Mouse (Mus musculus) lung, embryonic 14.5 days (tissue): ENCODE results near the gene Flot2. TPM values are rescaled to one million over a fixed set of nuclear protein-coding genes. Genes with fewer than 3 reads are reported as not detected.

Source experiments
- ATAC-seq: fragments of 200-750 bp; cut with Nextera tagmentation; 2 replicates; pipeline ENCODE4 v1.8.0; 2017; ENCODE audit warnings: mild to moderate bottlenecking, moderate TSS enrichment, moderate library complexity; ENCODE audit not compliant: insufficient read depth
- DNase-seq: peaks from one replicate; pipeline ENCODE4 v3.0.0-alpha.2; 2015
- H3K27ac ChIP-seq: fragments of 300-500 bp; sonication (generic); 2 replicates; pipeline ENCODE4 v1.5.1; 2014; ENCODE audit warnings: low read depth, mild to moderate bottlenecking, moderate library complexity
- H3K27me3 ChIP-seq: fragments of 300-500 bp; sonication (generic); 2 replicates; pipeline ENCODE4 v1.6.1; 2014; ENCODE audit warnings: low read length, control low read depth; ENCODE audit not compliant: insufficient read depth
- H3K36me3 ChIP-seq: fragments of 300-500 bp; sonication (generic); 2 replicates; pipeline ENCODE4 v1.6.1; 2014; ENCODE audit warnings: control low read depth; ENCODE audit not compliant: insufficient read depth
- H3K4me1 ChIP-seq: fragments of 300-500 bp; sonication (generic); 2 replicates; pipeline ENCODE4 v1.6.1; 2014; ENCODE audit warnings: antibody characterized with exemption, control low read depth; ENCODE audit not compliant: insufficient read depth
- H3K4me2 ChIP-seq: fragments of 300-500 bp; sonication (generic); 2 replicates; pipeline ENCODE4 v1.6.1; 2014; ENCODE audit warnings: mild to moderate bottlenecking
- H3K4me3 ChIP-seq: fragments of 300-500 bp; sonication (generic); 2 replicates; pipeline ENCODE4 v1.5.1; 2014; ENCODE audit warnings: low read depth, low read length
- H3K9ac ChIP-seq: fragments of 300-500 bp; sonication (generic); 2 replicates; pipeline ENCODE4 v1.6.1; 2014
- H3K9me3 ChIP-seq: fragments of 300-500 bp; sonication (generic); 2 replicates; pipeline ENCODE4 v1.6.1; 2016; ENCODE audit warnings: low read depth, low read length, control low read depth
- CTCF ChIP-seq: IDR thresholded peaks from 2 replicates; pipeline ENCODE4 v1.5.1; 2016; ENCODE audit warnings: antibody characterized with exemption, low read depth
- WGBS: fragments of 180-500 bp; shearing (Covaris S2); extraction: QIAGEN DNeasy Blood & Tissue Kit; methylation state at CpG from one replicate; pipeline ENCODE4 v1.1.7; 2014; 5-methylcytosine and 5-hydroxymethylcytosine counted together
- microRNA counts: library from miRNA; unstranded; fragments of <30 nt; microRNA quantifications from one replicate; lab custom pipeline; 2016
- microRNA-seq: library from miRNA; unstranded; fragments of <30 nt; microRNA quantifications from one replicate; pipeline ENCODE4, GENCODE M21; 2016; ENCODE audit warnings: borderline number of aligned reads
- polyA plus RNA-seq: library from polyadenylated mRNA; unstranded; fragments of >200 nt; fragmentation: Nextera tagmentation; extraction: Ambion mirVana; gene quantifications from 2 replicates; pipeline ENCODE4 v1.2.1, GENCODE M21; 2014

The Flot2 gene
- polyA plus RNA-seq, 1 experiment from 2014 or later, result 57.4 TPM

DNA sequence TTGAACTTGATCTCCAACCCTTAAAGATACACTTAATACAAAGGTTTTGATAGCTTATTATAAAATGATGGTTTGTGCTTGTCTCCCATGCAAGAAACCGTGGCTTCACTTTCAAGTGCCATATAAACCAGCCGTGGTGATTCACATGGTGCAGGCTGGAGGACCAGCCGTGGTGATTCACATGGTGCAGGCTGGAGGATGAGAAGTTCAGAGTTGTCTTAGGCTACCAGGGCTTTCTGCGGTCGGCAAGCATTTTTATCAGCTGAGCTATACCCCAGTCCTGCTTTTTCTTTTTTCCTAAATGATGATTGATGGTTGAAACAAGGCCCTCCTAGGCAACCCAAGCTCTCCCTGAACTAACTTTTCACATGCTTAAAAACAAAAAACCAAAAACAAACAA is 64.4 kb downstream of the Flot2 start:
- no peaks in the 10 kb centered on the region for H3K27me3 ChIP-seq
- H3K9ac ChIP-seq, result no peak overlapping the region
- ATAC-seq, result no peak
- H3K4me3 ChIP-seq, result no peak overlapping the region
- no peak overlapping the region for H3K4me2 ChIP-seq
- 78% methylated on average over 5 of the region's 5 CpGs for WGBS
- H3K36me3 ChIP-seq, result peaks cover 20% of the 10 kb centered on the region; the same call in 1 of the 2 replicates
- DNase-seq, result no peak
- TF ChIP-seq CTCF, result no peak
- no peaks in the 10 kb centered on the region for H3K4me1 ChIP-seq
- H3K9me3 ChIP-seq, result no peaks in the 10 kb centered on the region
- H3K27ac ChIP-seq, result no peak overlapping the region

GRCm38 (mm10) chr11:78102958-78103747 is 65.4 kb downstream of the Flot2 start:
- Histone ChIP-seq H3K4me1 (no peaks in the 10 kb centered on the region), H3K27ac (no peak overlapping the region), H3K4me2 (no peak overlapping the region), H3K4me3 (no peak overlapping the region), H3K9me3 (no peaks in the 10 kb centered on the region), H3K36me3 (peaks cover 17% of the 10 kb centered on the region; the same call in 1 of the 2 replicates), H3K9ac (no peak overlapping the region), H3K27me3 (no peaks in the 10 kb centered on the region)
- ATAC-seq (no peak), DNase-seq (peak; percentile 24)
- peak; percentile 20; the same call in 1 of the 2 replicates for TF ChIP-seq CTCF
- WGBS, result 67% methylated on average over 5 of the region's 5 CpGs

GRCm38 (mm10) chr11:78104501-78104900 is 66.8 kb downstream of the Flot2 start:
- H3K9ac ChIP-seq, result no peak overlapping the region
- H3K4me2 ChIP-seq, result no peak overlapping the region
- H3K27ac ChIP-seq, result no peak overlapping the region
- ATAC-seq, result no peak
- no peak for TF ChIP-seq CTCF
- WGBS, result 94% methylated on average over 5 of the region's 5 CpGs
- no peak for DNase-seq
- H3K4me1 ChIP-seq, result no peaks in the 10 kb centered on the region
- H3K36me3 ChIP-seq, result peaks cover 17% of the 10 kb centered on the region; the same call in 1 of the 2 replicates
- no peak overlapping the region for H3K4me3 ChIP-seq
- H3K27me3 ChIP-seq, result no peaks in the 10 kb centered on the region
- no peaks in the 10 kb centered on the region for H3K9me3 ChIP-seq

MicroRNA genes within 50 kb of the gene (microRNA counts, 519-probe panel; counts per million panel counts)
- microRNA mmu-miR-144 (lab: Ali Mortazavi, UCI) (4,280 counts per million, percentile 88 among the panel's probes with 10 or more counts), microRNA mmu-miR-451 (lab: Ali Mortazavi, UCI) (3,656 counts per million, percentile 76 among the panel's probes with 10 or more counts)

Small RNA genes within 50 kb of the gene (microRNA-seq; reads per million reads assigned to microRNA genes)
- 125 reads per million, percentile 53 among the genes with 10 or more reads in this experiment for gene Mir144
- gene Mir451a, result not detected
- not detected for gene Mir451b

Other genes with a start within 250 kb of the Flot2 start
- 0.88 and 1.6 TPM in 2 replicates for gene Pipox, start 143.8 kb upstream of the Flot2 start, polyA plus RNA-seq
- 0.05 and 0.22 TPM in 2 replicates for gene Sez6, start 107.1 kb upstream of the Flot2 start, polyA plus RNA-seq
- gene Phf12, start 55.2 kb upstream of the Flot2 start, polyA plus RNA-seq, result 15.9 and 20.6 TPM in 2 replicates
- 17.7 and 22.7 TPM in 2 replicates for gene Dhrs13, start 5.7 kb upstream of the Flot2 start, polyA plus RNA-seq
- gene Eral1, start 42.5 kb downstream of the Flot2 start, polyA plus RNA-seq, result 37.5 and 38.5 TPM in 2 replicates
- 17.8 and 17.9 TPM in 2 replicates for gene Fam222b, start 56.7 kb downstream of the Flot2 start, polyA plus RNA-seq
- 73.8 and 75.6 TPM in 2 replicates for gene Traf4, start 127.7 kb downstream of the Flot2 start, polyA plus RNA-seq
- 15.3 and 17.2 TPM in 2 replicates for gene Nek8, start 138.7 kb downstream of the Flot2 start, polyA plus RNA-seq
- gene Tlcd1, start 138.8 kb downstream of the Flot2 start, polyA plus RNA-seq, result 19.2 and 21.6 TPM in 2 replicates
- 1,638 and 1,710 TPM in 2 replicates for gene Rpl23a, start 145.7 kb downstream of the Flot2 start, polyA plus RNA-seq
- 140 TPM in 2 replicates for gene Rab34, start 150.5 kb downstream of the Flot2 start, polyA plus RNA-seq
- 2.8 TPM in 2 replicates for gene Proca1, start 155.5 kb downstream of the Flot2 start, polyA plus RNA-seq
- 72.6 and 76.7 TPM in 2 replicates for gene Sdf2, start 207.8 kb downstream of the Flot2 start, polyA plus RNA-seq
- 25.8 and 27.9 TPM in 2 replicates for gene Supt6, start 208.1 kb downstream of the Flot2 start, polyA plus RNA-seq
- 71.2 and 76.8 TPM in 2 replicates for gene 2610507B11Rik, start 223.8 kb downstream of the Flot2 start, polyA plus RNA-seq